Mouse (Mus musculus) CH12.LX (cell line): ENCODE results near the gene Tmem138. TPM values are rescaled to one million over a fixed set of nuclear protein-coding genes. Genes with fewer than 3 reads are reported as not detected.
A peak's percentile ranks its signal among the peaks of the same experiment; 100 is the strongest.

ENCODE experiments used
- DNase-seq: peaks from one replicate; pipeline ENCODE4 v3.0.0-alpha.2; 2013; ENCODE audit errors: extremely low read depth
- H3K27ac ChIP-seq: 2 replicates; pipeline ENCODE4 v1.5.1; 2012; ENCODE audit warnings: low read depth, mild to moderate bottlenecking, control low read depth, moderate library complexity; ENCODE audit not compliant: insufficient read depth
- H3K27me3 ChIP-seq: replicated peaks from 2 replicates; pipeline ENCODE3; 2012; ENCODE audit warnings: inconsistent platforms
- H3K36me3 ChIP-seq, 2 experiments: replicated peaks in 1 of 2; 2 replicates each; pipeline versions ENCODE3 to v1.6.1; 2012; ENCODE audit warnings: inconsistent platforms in 1 of 2, low read length in 1 of 2, mild to moderate bottlenecking in 1 of 2, mixed read lengths in 1 of 2, moderate library complexity in 1 of 2; ENCODE audit not compliant: control insufficient read depth in 1 of 2, insufficient read depth in 1 of 2
- H3K4me1 ChIP-seq, 2 experiments: 2 replicates each; pipeline ENCODE4 v1.6.1; 2012; ENCODE audit warnings: inconsistent platforms in 1 of 2, moderate library complexity in 1 of 2; ENCODE audit not compliant: insufficient read depth in 2 of 2, control insufficient read depth in 1 of 2
- H3K4me2 ChIP-seq: 2 replicates; pipeline ENCODE4 v1.6.1; 2012; ENCODE audit warnings: low read depth, mild to moderate bottlenecking, control low read depth; ENCODE audit not compliant: poor library complexity, insufficient read depth, severe bottlenecking
- H3K4me3 ChIP-seq, 3 experiments: fragments of 150-350 bp in 1 of 3; sonication (generic) in 1 of 3; replicated peaks in 1 of 3; 2 replicates each; pipeline versions ENCODE3 to v1.5.1; 2011 to 2012; ENCODE audit warnings: low read depth in 2 of 3, low read length in 2 of 3, mild to moderate bottlenecking in 2 of 3, moderate library complexity in 2 of 3, control low read depth in 1 of 3, improper control_type of control experiment in 1 of 3, inconsistent platforms in 1 of 3, mixed read lengths in 1 of 3; ENCODE audit not compliant: poor library complexity in 1 of 3
- H3K79me2 ChIP-seq: replicated peaks from 2 replicates; pipeline ENCODE4 v1.6.1; 2012; ENCODE audit warnings: mild to moderate bottlenecking, moderate library complexity; ENCODE audit not compliant: control insufficient read depth, poor library complexity, insufficient read depth, severe bottlenecking; ENCODE audit errors: extremely low read depth
- H3K9ac ChIP-seq: 2 replicates; pipeline ENCODE4 v1.6.1; 2012; ENCODE audit warnings: low read depth, mild to moderate bottlenecking, control low read depth, moderate library complexity; ENCODE audit not compliant: insufficient read depth
- H3K9me3 ChIP-seq: replicated peaks from 2 replicates; pipeline ENCODE3; 2012; ENCODE audit warnings: low read length, inconsistent platforms, mixed read lengths
- BHLHE40 ChIP-seq: IDR thresholded peaks from 2 replicates; pipeline ENCODE4 v1.6.1; 2011; ENCODE audit warnings: mild to moderate bottlenecking, low read depth, low read length, improper control_type of control experiment
- CHD1 ChIP-seq: IDR thresholded peaks from 2 replicates; pipeline ENCODE4 v1.6.1; 2012; ENCODE audit warnings: low read depth, low read length, improper control_type of control experiment, inconsistent platforms
- CHD2 ChIP-seq: IDR thresholded peaks from 2 replicates; pipeline ENCODE4 v1.6.1; 2011; ENCODE audit warnings: low read length, improper control_type of control experiment
- CTCF ChIP-seq, 2 experiments: IDR thresholded peaks in 1 of 2; conservative IDR thresholded peaks in 1 of 2; 2 replicates each; pipeline ENCODE4 v1.5.1; 2011 to 2012; ENCODE audit warnings: low read depth in 2 of 2, low read length in 2 of 2, improper control_type of control experiment in 1 of 2, inconsistent platforms in 1 of 2, mild to moderate bottlenecking in 1 of 2, moderate library complexity in 1 of 2
- ELF1 ChIP-seq: IDR thresholded peaks from 2 replicates; pipeline ENCODE4 v1.6.1; 2014; ENCODE audit warnings: low read depth, mild to moderate bottlenecking, inconsistent platforms, low read length, improper control_type of control experiment
- EP300 ChIP-seq: IDR thresholded peaks from 2 replicates; pipeline ENCODE4 v1.6.1; 2011; ENCODE audit warnings: low read length, improper control_type of control experiment
- ETS1 ChIP-seq: conservative IDR thresholded peaks from 2 replicates; pipeline ENCODE4 v1.6.1; 2012; ENCODE audit warnings: low read depth, mild to moderate bottlenecking, inconsistent platforms, low read length, improper control_type of control experiment, moderate library complexity
- GABPA ChIP-seq: IDR thresholded peaks from 2 replicates; pipeline ENCODE4 v1.6.1; 2012; ENCODE audit warnings: low read depth, low read length, improper control_type of control experiment, inconsistent platforms; ENCODE audit not compliant: insufficient replicate concordance
- HCFC1 ChIP-seq: IDR thresholded peaks from 2 replicates; pipeline ENCODE4 v1.6.1; 2012; ENCODE audit warnings: low read depth, mild to moderate bottlenecking, inconsistent platforms, low read length, improper control_type of control experiment
- IRF4 ChIP-seq: IDR thresholded peaks from 2 replicates; pipeline ENCODE4 v1.6.1; 2014; ENCODE audit warnings: low read depth, mild to moderate bottlenecking, inconsistent platforms, low read length, improper control_type of control experiment
- JUN ChIP-seq: IDR thresholded peaks from 2 replicates; pipeline ENCODE4 v1.6.1; 2011; ENCODE audit warnings: low read depth, mild to moderate bottlenecking, low read length, improper control_type of control experiment, moderate library complexity; ENCODE audit not compliant: insufficient read depth
- JUND ChIP-seq: conservative IDR thresholded peaks from 2 replicates; pipeline ENCODE4 v1.6.1; 2011; ENCODE audit warnings: low read depth, low read length, improper control_type of control experiment
- KAT2A ChIP-seq: IDR thresholded peaks from 2 replicates; pipeline ENCODE4 v1.6.1; 2012; ENCODE audit warnings: low read length, improper control_type of control experiment, inconsistent platforms; ENCODE audit not compliant: insufficient replicate concordance
- MAX ChIP-seq: IDR thresholded peaks from 2 replicates; pipeline ENCODE4 v1.6.1; 2011; ENCODE audit warnings: low read length, improper control_type of control experiment
- MAZ ChIP-seq: IDR thresholded peaks from 2 replicates; pipeline ENCODE4 v1.6.1; 2012; ENCODE audit warnings: low read depth, mild to moderate bottlenecking, inconsistent platforms, low read length, improper control_type of control experiment, moderate library complexity
- MEF2A ChIP-seq: IDR thresholded peaks from 2 replicates; pipeline ENCODE4 v1.6.1; 2014; ENCODE audit warnings: low read depth, mild to moderate bottlenecking, inconsistent platforms, low read length, improper control_type of control experiment, borderline replicate concordance
- NRF1 ChIP-seq: IDR thresholded peaks from 2 replicates; pipeline ENCODE4 v1.6.1; 2014; ENCODE audit warnings: low read depth, mild to moderate bottlenecking, inconsistent platforms, low read length, improper control_type of control experiment, moderate library complexity
- POLR2A ChIP-seq: IDR thresholded peaks from 2 replicates; pipeline ENCODE4 v1.6.1; 2011; ENCODE audit warnings: low read depth, mild to moderate bottlenecking, improper control_type of control experiment, low read length
- RAD21 ChIP-seq: IDR thresholded peaks from 2 replicates; pipeline ENCODE4 v1.6.1; 2011; ENCODE audit warnings: low read depth, mild to moderate bottlenecking, low read length, improper control_type of control experiment, moderate library complexity
- SIN3A ChIP-seq: IDR thresholded peaks from 2 replicates; pipeline ENCODE4 v1.6.1; 2012; ENCODE audit warnings: low read length, improper control_type of control experiment, inconsistent platforms
- TBP ChIP-seq: conservative IDR thresholded peaks from 2 replicates; pipeline ENCODE4 v1.6.1; 2011; ENCODE audit warnings: low read depth, low read length, improper control_type of control experiment
- TCF12 ChIP-seq: IDR thresholded peaks from 2 replicates; pipeline ENCODE4 v1.6.1; 2014; ENCODE audit warnings: low read depth, mild to moderate bottlenecking, inconsistent platforms, low read length, improper control_type of control experiment
- ZKSCAN1 ChIP-seq: IDR thresholded peaks from 2 replicates; pipeline ENCODE4 v1.6.1; 2012; ENCODE audit warnings: low read depth, inconsistent platforms, low read length, improper control_type of control experiment, borderline replicate concordance
- ZMIZ1 ChIP-seq: IDR thresholded peaks from 2 replicates; pipeline ENCODE4 v1.6.1; 2012; ENCODE audit warnings: low read depth, mild to moderate bottlenecking, inconsistent platforms, low read length, improper control_type of control experiment
- dilution Hi-C: fragments of 300-500 bp; cut with MboI; formaldehyde crosslinking; loops from 2 replicates; pipeline ENCODE4 v1.14.3; 2020; ENCODE audit warnings: low sequenced_read_pairs; ENCODE audit not compliant: extremely low pct_unique_long_range_greater_than_20kb, extremely low pct_ligation_motif_present
- in situ Hi-C: fragments of 300-500 bp; cut with MboI; formaldehyde crosslinking; loops from 3 replicates; pipeline ENCODE4 v1.14.3; 2019; ENCODE audit warnings: low sequenced_read_pairs, low pct_ligation_motif_present, low pct_unique_long_range_greater_than_20kb, mixed read lengths
- polyA plus RNA-seq: library from polyadenylated mRNA; unstranded; fragments of >175 nt; gene quantifications from 2 replicates; pipeline ENCODE4 v1.2.1, GENCODE M21; 2012; ENCODE audit warnings: low read depth; ENCODE audit not compliant: insufficient read length
- total RNA-seq, 2 experiments: library from RNA; depleted of rRNA; stranded (reverse); fragments of 300-350 nt in 1 of 2; fragments of >200 nt in 1 of 2; gene quantifications; 2 replicates each; pipeline ENCODE4 v1.2.3; 2012 to 2014

Tmem138 gene
- total and polyA plus RNA-seq, 3 experiments, result 14.0 to 30.9 (median 14.7) TPM

- peaks cover 22 to 60% of the 10 kb centered on the region in 2 experiments for H3K4me1 ChIP-seq
- H3K4me2 ChIP-seq, result no peak overlapping the region
- H3K9ac ChIP-seq, result no peak overlapping the region
- in situ Hi-C loops (no loop called here), dilution Hi-C loops (no loop called here)
- H3K9me3 ChIP-seq, result no peaks in the 10 kb centered on the region
- no peak for DNase-seq
- H3K79me2 ChIP-seq, result peaks cover 12% of the 10 kb centered on the region; the same call in 1 of the 2 replicates
- peaks cover 75 to 88% of the 10 kb centered on the region in 2 experiments for H3K36me3 ChIP-seq
- TF ChIP-seq JUN, result no peak
- TF ChIP-seq POLR2A, result no peak
- TF ChIP-seq ZMIZ1, result no peak
- no peak for TF ChIP-seq KAT2A
- TF ChIP-seq BHLHE40, result no peak
- TF ChIP-seq EP300, result no peak
- no peak for TF ChIP-seq NRF1
- no peak for TF ChIP-seq CHD1
- TF ChIP-seq TBP, result no peak
- TF ChIP-seq GABPA, result no peak
- TF ChIP-seq SIN3A, result no peak
- no peak for TF ChIP-seq HCFC1
- TF ChIP-seq MAX, result no peak
- TF ChIP-seq MAZ, result no peak
- TF ChIP-seq CTCF (conservative IDR thresholded peaks at IDR 0.05 in 1 of 2, IDR thresholded peaks at IDR 0.05 in 1 of 2; ENCODE audit: low read depth in 2 of 2, low read length in 2 of 2), result no peak
- TF ChIP-seq JUND, result no peak
- TF ChIP-seq IRF4, result no peak
- no peak for TF ChIP-seq MEF2A
- H3K4me3 ChIP-seq, result no peak overlapping the region
- no peaks in the 10 kb centered on the region for H3K27me3 ChIP-seq
- no peak overlapping the region for H3K27ac ChIP-seq
These were observed 13.1 kb upstream of the Tmem138 start for GRCm38 (mm10) chr19:10590301-10590700.

- peaks cover 12% of the 10 kb centered on the region; the same call in 1 of the 2 replicates for H3K79me2 ChIP-seq
- H3K27ac ChIP-seq, result peak overlapping the region; percentile 79
- peaks cover 64 to 86% of the 10 kb centered on the region in 2 experiments for H3K36me3 ChIP-seq
- no peak overlapping the region for H3K9ac ChIP-seq
- H3K4me3 ChIP-seq, result no peak overlapping the region
- H3K9me3 ChIP-seq, result no peaks in the 10 kb centered on the region
- dilution Hi-C loops (no loop called here), in situ Hi-C loops (no loop called here)
- H3K4me1 ChIP-seq, result peaks cover 25 to 69% of the 10 kb centered on the region in 2 experiments
- H3K4me2 ChIP-seq, result peak overlapping the region; percentile 6; the same call in 1 of the 2 replicates
- 0 out of 2 replicates have a peak, but pooled peaks have one; percentile 26 for TF ChIP-seq MAZ
- peak; percentile 42; the same call in 1 of the 2 replicates for TF ChIP-seq TCF12
- TF ChIP-seq EP300, result peak; percentile 36; the same call in 1 of the 2 replicates
- peak; percentile 68 for TF ChIP-seq ETS1
- TF ChIP-seq ELF1, result peak; percentile 9; the same call in 1 of the 2 replicates
- peak; percentile 78 for TF ChIP-seq IRF4
- TF ChIP-seq MEF2A, result 0 out of 2 replicates have a peak, but pooled peaks have one; percentile 13
- no peak for TF ChIP-seq RAD21
- TF ChIP-seq BHLHE40, result peak; percentile 26; the same call in 1 of the 2 replicates
- no peak for TF ChIP-seq ZKSCAN1
- TF ChIP-seq CHD2, result no peak
- TF ChIP-seq SIN3A, result peak; percentile 48; the same call in 1 of the 2 replicates
- H3K27me3 ChIP-seq, result no peaks in the 10 kb centered on the region
- DNase-seq, result no peak
These were observed 12.1 kb upstream of the Tmem138 start for GRCm38 (mm10) chr19:10589127-10589857.
